Mouse (Mus musculus): ENCODE measurements around the gene Med17.

Gene Med17

DNA sequence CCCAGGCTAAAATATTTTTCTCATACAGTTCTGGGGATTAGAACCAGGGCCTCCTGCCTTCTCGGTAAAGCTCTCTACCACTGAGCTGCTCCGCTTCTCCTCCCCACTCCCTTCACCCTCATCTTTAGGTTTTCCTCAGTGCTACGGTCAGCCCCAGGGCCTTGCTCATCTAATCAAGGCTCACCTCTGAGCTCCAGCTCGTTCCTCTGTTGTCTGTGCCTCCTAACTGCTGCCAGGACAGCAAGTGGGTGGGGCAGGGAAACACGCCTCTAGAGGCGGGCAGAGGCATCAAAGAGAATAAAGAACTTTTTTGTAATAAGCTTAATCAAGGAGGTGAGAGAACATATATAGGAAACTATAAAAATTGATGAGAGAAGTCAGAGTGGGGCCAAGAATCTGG is 8.1 kb upstream of the Med17 start:
- no peak for DNase-seq

DNA sequence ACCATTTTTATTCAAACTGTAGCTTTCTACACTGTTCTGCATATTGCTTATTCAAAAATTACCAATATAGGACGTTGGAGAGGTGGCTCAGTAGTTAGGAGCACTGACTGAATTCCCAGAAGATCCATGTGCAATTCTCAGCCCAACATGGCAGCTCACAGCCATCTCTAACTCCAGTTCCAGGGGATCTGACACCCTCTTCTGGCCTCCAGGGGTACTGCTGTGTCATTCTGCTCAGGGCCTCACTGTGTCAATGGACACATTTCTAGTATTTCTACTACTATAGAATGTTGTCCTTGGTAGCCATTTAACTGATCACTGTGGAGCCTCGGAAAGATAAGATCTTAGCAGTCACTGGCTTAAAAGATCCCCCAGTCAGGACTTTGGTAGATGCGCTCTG is 5.7 kb upstream of the Med17 start:
- peak; percentile 20 for DNase-seq

- peak; percentile 7 for DNase-seq
Observed at GRCm38 (mm10) chr9:15280491-15280879, 754 bp upstream of the Med17 start.

DNA sequence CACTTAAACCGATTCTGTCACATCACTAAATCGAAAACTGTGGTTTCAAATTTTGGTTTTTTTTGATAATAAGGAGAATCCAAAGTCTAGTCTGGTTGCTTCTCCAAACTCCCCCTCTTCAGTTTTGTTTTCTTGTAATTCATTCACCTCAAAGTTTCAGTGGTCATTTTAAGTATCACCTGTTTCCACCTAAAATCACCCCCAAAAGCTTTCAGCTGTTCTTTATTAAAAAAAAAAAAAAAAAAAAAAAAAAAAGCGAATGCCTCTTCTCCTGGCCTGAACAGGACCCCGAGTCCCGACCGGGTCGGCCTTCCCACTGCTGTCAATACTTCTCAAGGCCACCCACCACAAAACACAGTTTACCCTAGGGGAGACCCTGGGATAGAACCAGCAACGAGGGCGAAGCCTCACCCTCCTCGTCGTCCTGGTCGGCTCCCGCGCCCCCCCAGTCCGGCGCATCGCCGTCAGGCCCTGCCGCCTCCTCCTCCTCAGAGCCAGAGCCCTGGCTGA is 537 bp downstream of the Med17 start:
- no peak for DNase-seq

GRCm38 (mm10) chr9:15278343-15278742 is 1.4 kb downstream of the Med17 start:
- DNase-seq: no peak

DNA sequence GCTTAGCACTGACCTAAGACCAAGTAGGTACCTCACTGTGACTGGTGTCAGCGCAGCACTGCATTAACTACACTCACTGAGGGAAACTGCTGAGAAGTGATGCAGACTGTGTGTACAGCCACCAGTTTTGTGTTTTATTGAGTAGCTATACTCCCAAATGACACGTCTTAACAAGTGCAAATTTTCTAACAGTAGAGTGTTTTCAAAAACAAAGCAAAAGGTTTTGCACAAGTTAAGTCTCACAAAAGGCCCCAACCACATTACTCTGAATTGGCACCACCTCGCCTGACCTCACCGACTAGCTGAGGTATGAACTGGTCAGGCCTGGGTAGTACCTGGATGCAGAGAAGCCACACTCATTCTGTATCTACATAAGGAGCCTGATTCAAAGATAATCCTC is 2.9 kb downstream of the Med17 start:
- no peak for DNase-seq

DNA sequence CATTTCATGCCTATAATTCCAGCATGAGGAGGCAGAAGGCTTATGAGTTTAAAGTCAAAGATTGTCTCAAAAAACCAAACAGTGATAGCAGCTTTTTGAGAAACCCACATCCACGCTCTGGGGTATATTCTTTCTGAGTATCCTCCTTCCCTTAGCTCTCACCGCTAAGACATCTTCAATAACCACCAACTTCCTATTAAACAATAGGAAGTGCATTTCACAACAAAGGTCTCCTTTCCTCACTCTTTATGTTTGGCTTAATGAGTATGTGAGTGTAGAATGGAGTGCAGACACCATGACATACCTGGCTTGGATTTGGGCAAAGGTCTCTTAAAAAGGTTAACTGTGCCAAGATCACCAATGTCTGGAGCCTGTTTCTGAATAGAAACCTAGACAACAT is 5.8 kb downstream of the Med17 start:
- no peak for DNase-seq

- no peak for DNase-seq
Observed at GRCm38 (mm10) chr9:15263487-15263886, 16.2 kb downstream of the Med17 start.

- DNase-seq: no peak
Observed at GRCm38 (mm10) chr9:15261980-15262379, 17.8 kb downstream of the Med17 start.

- no peak for DNase-seq
Observed at GRCm38 (mm10) chr9:15256214-15256613, 23.5 kb downstream of the Med17 start.

GRCm38 (mm10) chr9:15254501-15254900 is 25.2 kb downstream of the Med17 start:
- no peak for DNase-seq

GRCm38 (mm10) chr9:15252196-15252595 is 27.5 kb downstream of the Med17 start:
- no peak for DNase-seq

- no peak for DNase-seq
Observed at GRCm38 (mm10) chr9:15250376-15250775, 29.4 kb downstream of the Med17 start.

GRCm38 (mm10) chr9:15245319-15246075 is 34.2 kb downstream of the Med17 start:
- DNase-seq: no peak

DNA sequence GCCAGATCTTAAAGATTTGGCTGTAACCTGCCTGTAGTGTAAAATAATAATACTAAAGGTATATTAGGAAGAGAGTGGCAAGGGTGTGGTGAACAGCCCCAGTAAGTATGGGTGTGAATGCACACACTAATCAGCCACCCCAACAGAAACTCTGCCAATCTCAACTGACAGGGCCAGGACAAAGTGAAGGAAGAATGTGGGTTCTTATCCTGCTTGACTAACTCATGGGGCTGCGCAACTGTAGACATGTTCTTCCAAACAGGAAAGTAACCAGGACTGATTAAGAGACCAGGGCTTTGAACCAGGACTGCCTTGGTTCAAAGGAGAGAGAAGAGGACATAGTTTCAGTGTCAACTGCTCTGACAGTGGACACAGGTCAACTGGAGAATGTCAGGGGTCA is 37.6 kb downstream of the Med17 start:
- no peak for DNase-seq

DNA sequence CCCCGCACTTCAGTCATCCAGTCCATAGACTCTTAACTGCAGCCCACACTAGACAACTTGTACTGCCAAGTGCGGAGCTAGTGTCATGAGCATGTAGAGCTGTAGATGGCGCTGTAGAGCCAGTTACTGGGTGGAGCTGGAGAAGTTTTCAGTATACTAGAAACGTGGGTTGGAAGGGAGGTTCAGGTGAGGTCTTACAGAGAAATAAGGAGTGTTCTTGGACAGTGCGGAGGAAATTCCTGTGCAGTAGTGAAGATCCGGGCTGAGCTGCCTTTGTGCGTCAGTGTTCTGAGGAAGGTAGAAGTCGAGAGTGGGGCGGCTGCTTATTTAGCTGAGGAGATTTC is 38.2 kb downstream of the Med17 start:
- peak; percentile 50 for DNase-seq

GRCm38 (mm10) chr9:15240863-15241595 is 38.7 kb downstream of the Med17 start:
- no peak for DNase-seq

DNA sequence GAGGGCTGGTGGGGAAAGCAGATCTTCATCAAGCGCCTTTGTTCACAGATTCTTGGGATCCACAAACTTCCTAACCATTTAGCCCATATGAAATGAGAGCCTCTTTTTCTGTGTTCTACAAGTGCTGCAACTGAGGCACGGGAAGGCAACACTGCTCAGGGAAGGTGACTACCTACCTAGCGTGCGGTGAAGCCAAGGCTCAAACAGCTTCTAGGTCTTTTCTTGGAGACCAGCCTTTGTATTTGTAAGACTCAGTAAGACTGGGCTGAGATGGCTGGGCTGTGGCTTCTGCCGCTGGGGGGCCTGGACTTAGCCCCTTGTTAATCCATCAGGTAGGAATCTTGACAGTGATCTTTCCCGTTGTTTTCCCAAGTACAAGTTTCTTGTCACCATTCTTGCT is 39.7 kb downstream of the Med17 start:
- no peak for DNase-seq

- DNase-seq: no peak
Observed at GRCm38 (mm10) chr9:15239042-15239925, 40.4 kb downstream of the Med17 start, which contains the start of gene Vstm5. Gene Vstm5 (plus strand): TSS chr9:15239045.

- no peak for DNase-seq
Observed at GRCm38 (mm10) chr9:15238297-15238990, 41.3 kb downstream of the Med17 start.

DNA sequence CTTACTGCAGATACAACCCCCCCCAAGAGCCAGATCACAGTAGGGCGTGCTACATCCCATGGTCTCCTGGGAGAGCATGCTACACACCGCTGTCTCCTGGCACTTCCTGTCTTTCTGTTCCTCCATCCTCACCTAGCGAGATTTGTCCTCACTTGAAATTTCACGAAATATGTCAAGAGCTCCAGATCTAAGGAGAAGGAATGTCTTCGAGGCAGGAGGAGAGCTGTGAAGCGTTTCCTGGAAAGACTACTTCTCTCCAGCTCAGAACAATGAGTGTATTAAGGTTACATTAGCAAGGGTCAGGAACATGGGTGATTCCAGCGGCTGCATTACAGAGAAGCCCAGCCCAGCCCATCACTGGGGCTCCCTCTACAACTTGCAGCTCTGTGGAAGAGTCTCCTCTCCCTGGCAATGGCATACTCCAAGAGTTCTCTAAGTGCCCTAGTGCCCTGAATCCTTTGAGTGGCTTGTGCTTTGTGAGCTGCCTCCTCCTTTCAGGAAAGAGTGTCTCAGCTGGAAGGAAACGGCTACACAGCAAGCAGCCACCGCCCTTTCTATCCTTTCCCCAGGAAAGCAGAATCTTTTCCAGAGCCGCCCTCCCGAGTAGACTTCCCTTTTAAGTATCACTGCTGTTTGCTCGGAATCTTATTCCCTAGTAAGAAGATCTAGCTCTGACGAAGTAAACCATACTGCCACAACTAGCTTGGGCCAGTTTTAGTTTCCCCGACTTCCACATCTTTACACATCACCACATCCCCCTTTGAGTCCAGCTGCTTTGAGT is 42.0 kb downstream of the Med17 start:
- DNase-seq: no peak

- DNase-seq: no peak
Observed at GRCm38 (mm10) chr9:15235986-15236385, 43.7 kb downstream of the Med17 start.

Measured in thymus, postnatal 14 days (tissue).